Mouse (Mus musculus) testis, adult 2 months (tissue): ENCODE measurements around the gene Slc7a1. TPM values are rescaled to one million over a fixed set of nuclear protein-coding genes. Genes with fewer than 3 reads are reported as not detected.

Experiments
- H3K27ac ChIP-seq: fragments of 200-500 bp; 2 replicates; pipeline ENCODE4 v1.5.1; 2012; ENCODE audit warnings: low read depth, low read length; ENCODE audit not compliant: control insufficient read depth, insufficient read depth
- H3K27me3 ChIP-seq: fragments of 200-500 bp; 2 replicates; pipeline ENCODE4 v1.6.1; 2012; ENCODE audit warnings: mild to moderate bottlenecking, low read length, moderate library complexity; ENCODE audit not compliant: control insufficient read depth, insufficient read depth
- H3K36me3 ChIP-seq: fragments of 200-500 bp; 2 replicates; pipeline ENCODE4 v1.6.1; 2012; ENCODE audit warnings: mild to moderate bottlenecking, low read length; ENCODE audit not compliant: control insufficient read depth, insufficient read depth
- H3K4me1 ChIP-seq: fragments of 200-500 bp; 2 replicates; pipeline ENCODE4 v1.6.1; 2012; ENCODE audit warnings: low read length; ENCODE audit not compliant: control insufficient read depth, insufficient read depth
- H3K4me3 ChIP-seq: fragments of 200-500 bp; 2 replicates; pipeline ENCODE4 v1.5.1; 2012; ENCODE audit warnings: low read depth, mild to moderate bottlenecking, low read length, moderate library complexity, mixed read lengths; ENCODE audit not compliant: control insufficient read depth
- CTCF ChIP-seq: fragments of 200-500 bp; IDR thresholded peaks from 2 replicates; pipeline ENCODE4 v1.5.1; 2012; ENCODE audit warnings: low read depth, mild to moderate bottlenecking, inconsistent platforms, low read length, moderate library complexity; ENCODE audit not compliant: control insufficient read depth, insufficient read depth, insufficient replicate concordance
- POLR2A ChIP-seq: fragments of 200-500 bp; IDR thresholded peaks from 2 replicates; pipeline ENCODE4 v1.6.1; 2012; ENCODE audit warnings: low read depth, mild to moderate bottlenecking, inconsistent platforms, low read length, moderate library complexity; ENCODE audit not compliant: control insufficient read depth
- polyA plus RNA-seq: library from polyadenylated mRNA; depleted of rRNA; stranded (reverse); fragments of >200 nt; gene quantifications from 2 replicates; pipeline ENCODE4 v1.2.3, GENCODE M21; 2012

Slc7a1 gene
- polyA plus RNA-seq, 1 experiment = 10.5 TPM

DNA sequence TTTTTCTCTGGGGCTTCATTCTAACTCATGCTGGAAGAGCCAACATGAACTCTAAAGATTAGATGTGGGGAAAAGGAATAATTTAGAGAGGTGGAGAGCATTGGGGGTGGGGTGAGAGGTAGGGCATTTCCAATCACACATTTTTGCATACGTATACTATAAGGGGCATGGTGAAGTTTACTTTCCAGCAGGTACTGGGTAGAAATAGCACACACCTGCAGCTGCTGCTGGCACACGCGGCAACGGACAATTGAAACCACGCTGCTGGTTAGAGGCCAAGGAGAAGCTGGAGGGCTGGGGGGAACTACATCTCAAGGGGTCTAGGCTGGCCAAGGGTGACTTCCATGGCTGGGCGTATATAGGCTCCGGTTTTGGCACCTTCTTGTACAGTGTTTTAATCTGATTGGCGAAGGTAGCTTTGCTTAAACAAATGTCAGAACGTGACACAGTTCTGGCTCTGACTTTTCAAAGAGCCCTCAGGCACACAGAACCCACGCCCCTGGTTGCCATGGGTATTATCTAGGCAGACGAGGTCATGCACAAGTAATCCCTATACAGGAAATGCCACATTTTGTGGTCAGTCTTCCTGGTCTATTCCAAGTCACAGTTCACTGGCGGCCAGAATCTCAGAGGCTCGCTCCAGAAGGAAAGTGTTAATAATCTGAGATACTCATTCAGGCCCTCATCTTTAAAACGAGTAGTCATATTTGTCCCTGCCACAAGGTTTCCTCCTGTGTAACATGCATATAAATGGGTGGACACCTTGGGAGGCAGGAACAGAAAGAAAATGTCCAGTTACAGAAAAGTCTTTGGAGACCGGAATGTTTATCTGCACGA lies 38.6 kb downstream of the Slc7a1 start:
- no peak overlapping the region for H3K4me3 ChIP-seq
- H3K4me1 ChIP-seq = no peaks in the 10 kb centered on the region
- H3K27ac ChIP-seq = no peak overlapping the region
- TF ChIP-seq CTCF = no peak
- no peak for TF ChIP-seq POLR2A
- H3K36me3 ChIP-seq = 0 out of 2 replicates have a peak, but pooled peaks cover 1% of the 10 kb centered on the region
- no peaks in the 10 kb centered on the region for H3K27me3 ChIP-seq

DNA sequence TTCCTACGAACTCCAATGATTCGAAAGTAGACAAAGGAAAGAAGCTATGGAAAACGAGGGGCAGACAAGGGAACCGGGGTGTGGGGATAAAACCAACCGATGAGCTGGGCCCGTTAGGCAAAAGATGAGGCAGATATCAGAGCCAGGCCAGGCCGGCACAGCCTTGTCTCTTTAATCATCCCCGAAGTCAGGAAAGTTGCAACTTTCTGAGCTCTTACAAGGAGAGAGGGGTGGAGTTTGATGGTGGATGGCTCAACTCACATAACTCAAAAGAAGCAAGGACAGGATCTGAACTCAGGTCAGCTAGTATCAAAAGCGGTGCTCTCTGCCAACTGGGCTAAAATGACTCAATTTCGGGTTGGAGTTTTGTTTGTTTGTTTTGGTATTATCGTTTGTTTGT lies 40.6 kb downstream of the Slc7a1 start:
- H3K27me3 ChIP-seq = no peaks in the 10 kb centered on the region
- TF ChIP-seq CTCF (no peak), POLR2A (no peak)
- no peaks in the 10 kb centered on the region for H3K4me1 ChIP-seq
- no peak overlapping the region for H3K4me3 ChIP-seq
- no peaks in the 10 kb centered on the region for H3K36me3 ChIP-seq
- H3K27ac ChIP-seq = no peak overlapping the region

DNA sequence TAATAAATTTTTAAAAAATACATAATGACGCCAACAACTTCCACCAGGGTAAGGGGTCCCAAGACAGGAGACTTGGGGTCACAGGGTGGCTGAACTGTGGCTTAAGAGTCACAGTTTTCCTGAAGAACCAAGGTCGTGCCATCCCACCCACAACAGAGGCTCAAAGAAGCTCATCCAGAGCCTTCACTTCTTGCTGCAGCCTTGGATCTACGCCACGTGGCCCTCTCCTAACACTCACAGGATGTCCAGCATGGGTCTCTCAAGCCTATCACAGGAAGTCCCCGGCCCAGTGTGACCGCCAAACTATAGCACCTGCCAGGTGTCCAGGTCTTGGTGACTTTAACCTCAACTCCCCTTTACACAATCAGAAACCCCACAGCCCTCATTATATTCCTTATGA lies 42.5 kb downstream of the Slc7a1 start:
- H3K4me1 ChIP-seq = no peaks in the 10 kb centered on the region
- no peak overlapping the region for H3K27ac ChIP-seq
- H3K27me3 ChIP-seq = no peaks in the 10 kb centered on the region
- H3K36me3 ChIP-seq = no peaks in the 10 kb centered on the region
- no peak overlapping the region for H3K4me3 ChIP-seq
- TF ChIP-seq POLR2A (no peak), CTCF (no peak)

DNA sequence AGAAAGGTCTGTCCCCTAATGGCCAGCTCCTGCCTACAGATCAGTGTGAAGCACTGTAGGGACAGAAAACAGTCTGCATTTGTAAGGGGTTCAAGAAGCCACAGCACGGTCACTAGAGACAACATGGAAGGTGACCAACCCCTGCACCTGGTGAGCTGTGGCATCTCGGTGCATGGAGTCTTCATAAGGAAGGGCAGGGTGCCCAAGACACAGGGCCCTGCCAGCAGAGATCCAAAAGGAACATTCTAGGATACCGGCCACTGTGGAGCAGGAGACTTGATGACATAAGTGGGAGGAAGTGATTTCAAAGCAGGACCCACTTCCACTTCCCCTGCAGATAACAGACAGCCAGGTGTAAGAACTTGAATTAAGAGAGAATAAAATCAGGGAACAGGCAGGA lies 43.9 kb downstream of the Slc7a1 start:
- TF ChIP-seq CTCF = no peak
- TF ChIP-seq POLR2A = no peak
- Histone ChIP-seq H3K27me3 (no peaks in the 10 kb centered on the region), H3K36me3 (no peaks in the 10 kb centered on the region), H3K4me1 (no peaks in the 10 kb centered on the region), H3K4me3 (no peak overlapping the region), H3K27ac (no peak overlapping the region)

DNA sequence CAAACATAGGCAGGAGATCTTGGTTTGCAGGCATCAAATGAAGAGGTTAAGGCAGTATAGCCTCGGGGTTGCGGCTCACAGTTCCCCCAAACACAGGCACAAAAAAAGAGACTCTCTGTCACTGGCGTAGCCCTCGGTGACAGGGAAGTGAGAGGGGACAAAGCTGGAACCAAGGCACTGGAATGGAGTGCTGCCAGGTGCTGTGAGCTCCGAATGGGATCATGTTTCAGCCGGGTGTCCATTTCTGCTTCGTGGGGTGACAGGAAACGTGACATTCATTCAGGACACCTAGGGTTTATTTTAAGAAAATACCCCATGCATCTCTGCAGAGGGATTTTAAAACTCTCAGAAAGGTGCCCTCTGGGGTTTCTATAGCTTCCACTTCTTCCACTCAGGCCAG lies 45.2 kb downstream of the Slc7a1 start:
- no peak overlapping the region for H3K27ac ChIP-seq
- no peaks in the 10 kb centered on the region for H3K4me1 ChIP-seq
- no peak for TF ChIP-seq CTCF
- no peak for TF ChIP-seq POLR2A
- no peaks in the 10 kb centered on the region for H3K36me3 ChIP-seq
- H3K4me3 ChIP-seq = no peak overlapping the region
- H3K27me3 ChIP-seq = no peaks in the 10 kb centered on the region

DNA sequence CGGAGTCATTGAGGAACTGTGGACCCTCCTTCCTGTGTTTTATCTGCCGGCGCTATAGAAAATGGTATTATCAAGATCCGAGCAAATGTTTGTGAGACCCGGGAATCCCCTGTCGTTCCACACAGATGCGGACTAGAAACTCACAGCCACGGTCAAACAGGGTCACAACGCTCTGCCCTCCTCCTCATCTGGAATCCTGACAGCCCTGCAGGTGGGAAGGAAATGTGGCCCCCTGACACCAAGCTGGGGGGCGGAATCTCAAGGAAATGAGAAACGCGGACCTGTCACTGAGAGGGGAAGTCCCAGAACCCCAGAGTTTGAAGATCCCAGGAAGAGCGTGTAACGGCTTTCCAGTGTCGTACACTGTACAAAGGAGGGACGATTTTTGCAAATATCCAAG lies 46.3 kb downstream of the Slc7a1 start:
- H3K27ac ChIP-seq = no peak overlapping the region
- H3K4me1 ChIP-seq = no peaks in the 10 kb centered on the region
- no peak overlapping the region for H3K4me3 ChIP-seq
- H3K27me3 ChIP-seq = no peaks in the 10 kb centered on the region
- H3K36me3 ChIP-seq = no peaks in the 10 kb centered on the region
- TF ChIP-seq CTCF (no peak), POLR2A (no peak)

DNA sequence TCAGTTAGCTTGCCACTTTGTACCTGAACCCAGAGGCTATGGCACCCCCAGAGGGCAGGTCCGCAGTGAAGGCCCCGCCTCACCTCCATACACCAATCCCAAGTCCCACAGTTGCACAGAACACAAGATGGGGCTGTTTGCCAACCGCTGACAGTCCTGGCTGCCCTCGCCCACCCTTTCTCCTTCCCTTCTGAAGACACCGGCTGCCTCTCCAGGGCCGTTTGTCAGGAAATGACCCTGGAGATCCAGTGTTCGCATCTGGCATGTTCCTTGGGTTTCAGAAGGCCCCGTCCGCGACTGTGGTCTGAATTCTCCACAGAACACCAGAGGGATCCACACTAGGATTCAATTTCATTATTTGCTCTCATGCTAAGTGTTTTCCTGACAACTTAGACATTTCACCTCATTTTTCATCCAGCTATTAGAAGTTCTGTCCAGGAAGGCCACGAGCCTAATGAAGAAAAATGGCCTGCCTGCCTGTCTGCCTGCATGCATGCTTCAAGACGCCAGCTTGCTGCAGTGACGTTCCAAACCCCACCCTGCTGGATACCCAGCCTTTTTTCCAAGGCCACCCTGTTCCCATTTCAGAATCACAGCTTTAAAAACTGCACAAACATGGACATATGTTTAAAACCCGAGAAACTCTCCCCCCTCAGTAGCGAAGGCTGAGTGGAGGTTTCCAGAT lies 50.2 kb downstream of the Slc7a1 start:
- H3K27me3 ChIP-seq = no peaks in the 10 kb centered on the region
- H3K36me3 ChIP-seq = no peaks in the 10 kb centered on the region; the same call in none of the 2 replicates
- no peak overlapping the region for H3K4me3 ChIP-seq
- H3K4me1 ChIP-seq = no peaks in the 10 kb centered on the region
- TF ChIP-seq POLR2A = no peak
- no peak for TF ChIP-seq CTCF
- peak overlapping the region; percentile 76; the same call in 1 of the 2 replicates for H3K27ac ChIP-seq
